Mouse (Mus musculus) myocyte (in vitro differentiated cells): Measurements from ENCODE around the gene Map2k4.

Source experiments
- E2F4 ChIP-seq: IDR thresholded peaks from one replicate; pipeline ENCODE4 v1.6.1; 2011; ENCODE audit warnings: mild to moderate bottlenecking, control low read depth, moderate library complexity; ENCODE audit not compliant: insufficient read depth
- MYOD1 ChIP-seq, 3 experiments: IDR thresholded peaks; one replicate each; pipeline ENCODE4 v1.6.1; 2011; ENCODE audit warnings: control low read depth in 2 of 3, low read depth in 2 of 3, mild to moderate bottlenecking in 2 of 3, moderate library complexity in 1 of 3; ENCODE audit not compliant: insufficient read length in 2 of 3, control insufficient read depth in 1 of 3
- POLR2A ChIP-seq: IDR thresholded peaks from one replicate; pipeline ENCODE4 v1.6.1; 2011; ENCODE audit warnings: low read depth, mild to moderate bottlenecking, control low read depth, moderate library complexity; ENCODE audit not compliant: insufficient read length
- POLR2AphosphoS2 ChIP-seq: IDR thresholded peaks from one replicate; pipeline ENCODE4 v1.6.1; 2011; ENCODE audit warnings: low read depth, control low read depth; ENCODE audit not compliant: insufficient read length
- REST ChIP-seq: IDR thresholded peaks from one replicate; pipeline ENCODE4 v1.6.1; 2011; ENCODE audit warnings: mild to moderate bottlenecking, control low read depth, moderate library complexity; ENCODE audit not compliant: insufficient read depth, insufficient read length
- SRF ChIP-seq: IDR thresholded peaks from one replicate; pipeline ENCODE4 v1.6.1; 2011; ENCODE audit warnings: low read depth; ENCODE audit not compliant: control insufficient read depth, insufficient read length
- USF1 ChIP-seq: IDR thresholded peaks from one replicate; pipeline ENCODE4 v1.6.1; 2011; ENCODE audit warnings: low read depth, mild to moderate bottlenecking, control low read depth, moderate library complexity

DNA sequence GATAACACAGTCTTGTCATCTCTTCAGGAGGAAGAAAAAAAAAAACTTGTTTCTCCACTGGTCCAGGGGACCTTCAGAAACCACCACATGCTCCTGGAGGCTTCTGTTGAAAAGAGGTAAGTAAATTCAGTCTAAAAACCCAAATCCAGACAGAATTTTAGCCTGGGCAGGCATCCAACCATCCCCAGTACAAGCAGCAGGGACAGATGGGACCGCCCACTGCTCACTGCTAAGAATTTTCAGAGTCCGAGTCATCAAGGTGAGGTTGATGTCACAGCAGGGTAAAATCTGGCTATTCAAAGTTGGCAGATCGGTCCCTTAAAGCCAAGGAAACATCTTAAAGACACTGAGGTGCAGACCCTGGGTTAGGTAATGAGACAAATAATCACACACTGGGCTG lies 13.8 kb upstream of the Map2k4 start:
- TF ChIP-seq POLR2A (no peak), MYOD1 (IDR thresholded peaks at IDR 0.05; ENCODE audit: control insufficient read depth in 1 of 3, insufficient read length in 2 of 3, low read depth in 2 of 3) (no peak), POLR2AphosphoS2 (no peak), USF1 (no peak), SRF (no peak), E2F4 (no peak), REST (no peak)
